Mouse (Mus musculus): ENCODE measurements at regions not wholly inside any gene's neighbourhood (a gene's known extent, or its start where the extent isn't known, plus 50 kb on each side); places are given as distances from the start of the nearest gene placed in this dataset.

GRCm38 (mm10) chr15:11774717-11775116 lies 132.4 kb downstream of the Npr3 start:
- intact Hi-C loops (cut with DNase I) = no loop called here

- intact Hi-C loops (cut with DNase I) = no loop called here
These were observed 136.5 kb downstream of the Npr3 start for GRCm38 (mm10) chr15:11770596-11770995.

GRCm38 (mm10) chr15:11757963-11758362 lies 149.1 kb downstream of the Npr3 start:
- intact Hi-C loops (cut with DNase I) = no loop called here

GRCm38 (mm10) chr15:11756786-11757185 lies 150.3 kb downstream of the Npr3 start:
- intact Hi-C loops (cut with DNase I) = no loop called here

- intact Hi-C loops (cut with DNase I) = loop anchor here (1.0 to 5.0 kb wide), 3 partner anchors 154 to 344 kb away; partner anchors contain the start of gene Npr3
These were observed 153.9 kb downstream of the Npr3 start for GRCm38 (mm10) chr15:11753216-11753615.

GRCm38 (mm10) chr15:11750893-11751292 lies 156.2 kb downstream of the Npr3 start:
- intact Hi-C loops (cut with DNase I) = loop anchor here (5.0 kb wide), 1 partner anchor 156 kb away; the partner anchor contains the start of gene Npr3

GRCm38 (mm10) chr15:11749509-11749908 lies 157.6 kb downstream of the Npr3 start:
- intact Hi-C loops (cut with DNase I) = no loop called here

GRCm38 (mm10) chr15:11748306-11748705 lies 158.8 kb downstream of the Npr3 start:
- intact Hi-C loops (cut with DNase I) = no loop called here

GRCm38 (mm10) chr15:11746754-11747153 lies 160.3 kb downstream of the Npr3 start:
- intact Hi-C loops (cut with DNase I) = no loop called here

GRCm38 (mm10) chr15:11745629-11746372 lies 161.3 kb downstream of the Npr3 start:
- intact Hi-C loops (cut with DNase I) = no loop called here

GRCm38 (mm10) chr15:11744903-11745302 lies 162.2 kb downstream of the Npr3 start:
- intact Hi-C loops (cut with DNase I) = no loop called here

- intact Hi-C loops (cut with DNase I) = no loop called here
These were observed 162.8 kb downstream of the Npr3 start for GRCm38 (mm10) chr15:11744296-11744695.

GRCm38 (mm10) chr15:11742820-11743219 lies 164.3 kb downstream of the Npr3 start:
- intact Hi-C loops (cut with DNase I) = no loop called here

- intact Hi-C loops (cut with DNase I) = no loop called here
These were observed 164.7 kb downstream of the Npr3 start for GRCm38 (mm10) chr15:11742346-11742729.

GRCm38 (mm10) chr15:11741598-11742345 lies 165.3 kb downstream of the Npr3 start:
- intact Hi-C loops (cut with DNase I) = no loop called here

GRCm38 (mm10) chr15:11737436-11738000 lies 169.6 kb downstream of the Npr3 start:
- intact Hi-C loops (cut with DNase I) = no loop called here

- intact Hi-C loops (cut with DNase I) = no loop called here
These were observed 172.3 kb downstream of the Npr3 start for GRCm38 (mm10) chr15:11734639-11735265.

GRCm38 (mm10) chr15:11729381-11729780 lies 177.7 kb downstream of the Npr3 start:
- intact Hi-C loops (cut with DNase I) = no loop called here

GRCm38 (mm10) chr15:11725620-11726530 lies 181.2 kb downstream of the Npr3 start:
- intact Hi-C loops (cut with DNase I) = no loop called here

- intact Hi-C loops (cut with DNase I) = no loop called here
These were observed 186.4 kb downstream of the Npr3 start for GRCm38 (mm10) chr15:11720645-11721044.
